Mouse (Mus musculus): ENCODE results near the gene Btg2. TPM values are rescaled to one million over a fixed set of nuclear protein-coding genes. Genes with fewer than 3 reads are reported as not detected.

Btg2 gene
- total and polyA plus RNA-seq, 3 experiments, result 7.2 to 19.7 (median 11.6) TPM

- dilution Hi-C loops (cut with MboI; ENCODE audit: extremely low pct_ligation_motif_present, extremely low pct_unique_long_range_greater_than_20kb, low sequenced_read_pairs) (no loop called here), in situ Hi-C loops (cut with MboI; ENCODE audit: low pct_ligation_motif_present, low pct_unique_long_range_greater_than_20kb, low sequenced_read_pairs) (no loop called here)
- peaks cover 13 to 33% of the 10 kb centered on the region in 2 experiments for H3K36me3 ChIP-seq (replicated peaks in 1 of 2; ENCODE audit: control insufficient read depth in 1 of 2, insufficient read depth in 1 of 2, low read length in 1 of 2)
- no peak for TF ChIP-seq PAX5 (IDR thresholded peaks at IDR 0.05; ENCODE audit: low read length)
- TF ChIP-seq CTCF (conservative IDR thresholded peaks at IDR 0.05 in 1 of 2, IDR thresholded peaks at IDR 0.05 in 1 of 2; ENCODE audit: low read depth in 2 of 2, low read length in 2 of 2), result no peak
- TF ChIP-seq CHD2 (IDR thresholded peaks at IDR 0.05; ENCODE audit: low read length), result no peak
- TF ChIP-seq EP300 (IDR thresholded peaks at IDR 0.05; ENCODE audit: low read length), result no peak
- no peak overlapping the region for H3K27ac ChIP-seq (ENCODE audit: insufficient read depth, low read depth)
- no peak overlapping the region for H3K4me2 ChIP-seq (ENCODE audit: insufficient read depth, low read depth, poor library complexity, severe bottlenecking)
- H3K79me2 ChIP-seq (replicated peaks; ENCODE audit: control insufficient read depth, extremely low read depth, insufficient read depth, poor library complexity, severe bottlenecking), result peaks cover 11% of the 10 kb centered on the region; the same call in 1 of the 2 replicates
- no peak for DNase-seq (ENCODE audit: extremely low read depth)
- no peak overlapping the region for H3K9ac ChIP-seq (ENCODE audit: insufficient read depth, low read depth)
- H3K4me1 ChIP-seq (ENCODE audit: control insufficient read depth in 1 of 2, insufficient read depth in 2 of 2), result peaks cover 3 to 33% of the 10 kb centered on the region in 2 experiments
- no peaks in the 10 kb centered on the region for H3K27me3 ChIP-seq (replicated peaks)
- H3K4me3 ChIP-seq (replicated peaks in 1 of 3; ENCODE audit: low read depth in 2 of 3, low read length in 2 of 3, poor library complexity in 1 of 3), result no peak overlapping the region
- no peaks in the 10 kb centered on the region for H3K9me3 ChIP-seq (replicated peaks; ENCODE audit: low read length)
Measured at GRCm38 (mm10) chr1:134074606-134075005, 4.3 kb downstream of the Btg2 start.

GRCm38 (mm10) chr1:134074184-134074583 is 4.7 kb downstream of the Btg2 start:
- Histone ChIP-seq H3K9ac (ENCODE audit: insufficient read depth, low read depth) (no peak overlapping the region), H3K36me3 (replicated peaks in 1 of 2; ENCODE audit: control insufficient read depth in 1 of 2, insufficient read depth in 1 of 2, low read length in 1 of 2) (peaks cover 13 to 33% of the 10 kb centered on the region in 2 experiments), H3K9me3 (replicated peaks; ENCODE audit: low read length) (no peaks in the 10 kb centered on the region), H3K79me2 (replicated peaks; ENCODE audit: control insufficient read depth, extremely low read depth, insufficient read depth, poor library complexity, severe bottlenecking) (peaks cover 11% of the 10 kb centered on the region; the same call in 1 of the 2 replicates), H3K4me3 (replicated peaks in 1 of 3; ENCODE audit: low read depth in 2 of 3, low read length in 2 of 3, poor library complexity in 1 of 3) (no peak overlapping the region), H3K4me2 (ENCODE audit: insufficient read depth, low read depth, poor library complexity, severe bottlenecking) (no peak overlapping the region), H3K4me1 (ENCODE audit: control insufficient read depth in 1 of 2, insufficient read depth in 2 of 2) (peaks cover 3 to 29% of the 10 kb centered on the region in 2 experiments), H3K27ac (ENCODE audit: insufficient read depth, low read depth) (no peak overlapping the region), H3K27me3 (replicated peaks) (no peaks in the 10 kb centered on the region)
- DNase-seq (ENCODE audit: extremely low read depth), result no peak
- dilution Hi-C loops (cut with MboI; ENCODE audit: extremely low pct_ligation_motif_present, extremely low pct_unique_long_range_greater_than_20kb, low sequenced_read_pairs), result no loop called here
- in situ Hi-C loops (cut with MboI; ENCODE audit: low pct_ligation_motif_present, low pct_unique_long_range_greater_than_20kb, low sequenced_read_pairs), result no loop called here
- TF ChIP-seq BHLHE40 (IDR thresholded peaks at IDR 0.05; ENCODE audit: low read depth, low read length) (no peak), RAD21 (IDR thresholded peaks at IDR 0.05; ENCODE audit: low read depth, low read length) (no peak), NRF1 (IDR thresholded peaks at IDR 0.05; ENCODE audit: low read depth, low read length) (no peak), IRF4 (IDR thresholded peaks at IDR 0.05; ENCODE audit: low read depth, low read length) (no peak), ELF1 (IDR thresholded peaks at IDR 0.05; ENCODE audit: low read depth, low read length) (no peak)

- H3K36me3 ChIP-seq (replicated peaks in 1 of 2; ENCODE audit: control insufficient read depth in 1 of 2, insufficient read depth in 1 of 2, low read length in 1 of 2), result peaks cover 13 to 33% of the 10 kb centered on the region in 2 experiments
- in situ Hi-C loops (cut with MboI; ENCODE audit: low pct_ligation_motif_present, low pct_unique_long_range_greater_than_20kb, low sequenced_read_pairs), result no loop called here
- no peak overlapping the region for H3K27ac ChIP-seq (ENCODE audit: insufficient read depth, low read depth)
- H3K79me2 ChIP-seq (replicated peaks; ENCODE audit: control insufficient read depth, extremely low read depth, insufficient read depth, poor library complexity, severe bottlenecking), result peaks cover 11% of the 10 kb centered on the region; the same call in 1 of the 2 replicates
- no peaks in the 10 kb centered on the region for H3K9me3 ChIP-seq (replicated peaks; ENCODE audit: low read length)
- H3K4me2 ChIP-seq (ENCODE audit: insufficient read depth, low read depth, poor library complexity, severe bottlenecking), result no peak overlapping the region
- H3K27me3 ChIP-seq (replicated peaks), result no peaks in the 10 kb centered on the region
- dilution Hi-C loops (cut with MboI; ENCODE audit: extremely low pct_ligation_motif_present, extremely low pct_unique_long_range_greater_than_20kb, low sequenced_read_pairs), result no loop called here
- TF ChIP-seq RAD21 (IDR thresholded peaks at IDR 0.05; ENCODE audit: low read depth, low read length) (no peak), CTCF (conservative IDR thresholded peaks at IDR 0.05 in 1 of 2, IDR thresholded peaks at IDR 0.05 in 1 of 2; ENCODE audit: low read depth in 2 of 2, low read length in 2 of 2) (no peak), PAX5 (IDR thresholded peaks at IDR 0.05; ENCODE audit: low read length) (no peak), BHLHE40 (IDR thresholded peaks at IDR 0.05; ENCODE audit: low read depth, low read length) (no peak), KAT2A (IDR thresholded peaks at IDR 0.05; ENCODE audit: insufficient replicate concordance, low read length) (no peak), POLR2AphosphoS2 (IDR thresholded peaks at IDR 0.05; ENCODE audit: low read depth, low read length) (no peak), IRF4 (IDR thresholded peaks at IDR 0.05; ENCODE audit: low read depth, low read length) (no peak), CHD2 (IDR thresholded peaks at IDR 0.05; ENCODE audit: low read length) (no peak)
- H3K4me1 ChIP-seq (ENCODE audit: control insufficient read depth in 1 of 2, insufficient read depth in 2 of 2), result peaks cover 3 to 29% of the 10 kb centered on the region in 2 experiments
- no peak overlapping the region for H3K4me3 ChIP-seq (replicated peaks in 1 of 3; ENCODE audit: low read depth in 2 of 3, low read length in 2 of 3, poor library complexity in 1 of 3)
- DNase-seq (ENCODE audit: extremely low read depth), result no peak
- H3K9ac ChIP-seq (ENCODE audit: insufficient read depth, low read depth), result no peak overlapping the region
Measured at GRCm38 (mm10) chr1:134073658-134074057, 5.3 kb downstream of the Btg2 start.

Measured in CH12.LX (cell line).